Mouse (Mus musculus): ENCODE measurements at regions not wholly inside any gene's neighbourhood (a gene's known extent, or its start where the extent isn't known, plus 50 kb on each side); places are given as distances from the start of the nearest gene placed in this dataset.
"Not testable (repeated sequence)": the region's sequence is repeated elsewhere in the genome, so short reads cannot be mapped to it uniquely, and the experiment has no call there.

GRCm38 (mm10) chr9:88221276-88221675, 105.7 kb upstream of the Nt5e start:
- no peak for DNase-seq (ENCODE audit: low spot score)

GRCm38 (mm10) chr9:88221850-88222353, 105.1 kb upstream of the Nt5e start:
- peak; percentile 18 for DNase-seq (ENCODE audit: low spot score)

- no peak for DNase-seq (ENCODE audit: low spot score)
Observed at GRCm38 (mm10) chr9:88237126-88237525, 89.9 kb upstream of the Nt5e start.

DNA sequence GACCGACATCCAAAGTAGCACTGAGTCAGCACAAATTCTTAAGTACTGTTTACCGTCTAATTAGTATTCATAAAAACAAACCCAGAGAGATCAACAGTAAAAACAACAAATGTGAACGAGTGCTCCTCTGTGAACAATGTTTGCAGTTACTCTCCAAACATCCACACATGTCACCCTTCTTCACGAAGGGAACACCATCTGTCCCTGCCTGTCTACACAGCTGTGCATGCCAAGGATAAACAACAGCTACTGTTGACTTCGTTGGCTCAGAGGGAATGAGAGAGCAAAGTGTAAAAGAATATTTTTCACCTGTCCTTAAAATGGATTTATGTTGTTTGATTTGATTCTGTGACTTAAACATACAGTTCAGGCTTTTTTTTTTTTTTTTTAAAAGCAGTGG, 88.7 kb upstream of the Nt5e start:
- no peak for DNase-seq (ENCODE audit: low spot score)

- no peak for DNase-seq (ENCODE audit: low spot score)
Observed at GRCm38 (mm10) chr9:88240740-88241139, 86.3 kb upstream of the Nt5e start.

- DNase-seq (ENCODE audit: low spot score), result peak; percentile 56
Observed at GRCm38 (mm10) chr9:88241203-88241995, 85.6 kb upstream of the Nt5e start.

- DNase-seq (ENCODE audit: low spot score), result no peak
Observed at GRCm38 (mm10) chr9:88242530-88242929, 84.5 kb upstream of the Nt5e start.

- DNase-seq (ENCODE audit: low spot score), result no peak
Observed at GRCm38 (mm10) chr9:88244492-88244891, 82.5 kb upstream of the Nt5e start.

- no peak for DNase-seq (ENCODE audit: low spot score)
Observed at GRCm38 (mm10) chr9:88255948-88256347, 71.0 kb upstream of the Nt5e start.

DNA sequence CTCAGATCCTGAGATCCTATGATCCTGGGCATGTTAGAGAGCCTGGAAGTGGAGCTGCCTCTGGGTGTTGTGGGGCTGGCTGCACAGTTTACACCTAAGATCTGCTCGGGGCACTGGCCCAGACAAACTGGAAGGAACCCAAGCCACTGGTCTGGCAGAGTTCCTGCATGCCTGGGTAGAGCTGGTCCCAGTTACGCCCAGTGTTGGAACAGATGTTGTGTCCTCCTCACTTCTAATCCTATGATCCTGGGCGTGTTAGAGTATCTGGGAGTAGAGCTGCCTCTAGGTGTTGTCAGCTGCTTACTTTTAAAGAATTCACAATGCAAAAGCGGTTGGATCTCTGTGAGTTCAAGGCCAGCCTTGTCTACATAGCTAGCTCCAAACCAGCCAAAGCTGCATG, 67.4 kb upstream of the Nt5e start:
- DNase-seq (ENCODE audit: low spot score), result no peak

- DNase-seq (ENCODE audit: low spot score), result no peak
Observed at GRCm38 (mm10) chr9:88260072-88260635, 66.8 kb upstream of the Nt5e start.

- DNase-seq (ENCODE audit: low spot score), result no peak
Observed at GRCm38 (mm10) chr9:88262461-88262860, 64.5 kb upstream of the Nt5e start.

GRCm38 (mm10) chr9:88266346-88266745, 60.7 kb upstream of the Nt5e start:
- DNase-seq (ENCODE audit: low spot score), result not testable (repeated sequence)

- no peak for DNase-seq (ENCODE audit: low spot score)
Observed at GRCm38 (mm10) chr9:88268811-88269210, 58.2 kb upstream of the Nt5e start.

DNA sequence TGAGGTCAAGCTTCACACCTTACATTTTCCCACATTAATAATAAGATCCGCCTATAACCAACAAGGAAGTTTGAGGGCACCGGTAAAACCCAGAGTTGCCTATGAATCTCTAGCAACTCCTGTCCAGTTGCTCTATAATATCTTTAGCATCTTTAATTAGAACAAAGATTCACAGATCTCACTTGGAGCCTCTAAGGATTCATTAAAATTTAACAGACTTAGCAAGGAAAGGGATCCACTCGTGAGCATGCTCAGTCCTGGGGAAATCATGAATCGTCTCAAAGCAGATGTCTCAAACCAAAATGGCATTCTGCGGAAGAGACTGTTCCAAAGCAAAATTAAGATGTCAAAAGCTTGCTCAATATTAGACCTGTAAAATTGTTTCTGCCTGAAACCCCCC, 57.8 kb upstream of the Nt5e start:
- DNase-seq (ENCODE audit: low spot score), result no peak

DNA sequence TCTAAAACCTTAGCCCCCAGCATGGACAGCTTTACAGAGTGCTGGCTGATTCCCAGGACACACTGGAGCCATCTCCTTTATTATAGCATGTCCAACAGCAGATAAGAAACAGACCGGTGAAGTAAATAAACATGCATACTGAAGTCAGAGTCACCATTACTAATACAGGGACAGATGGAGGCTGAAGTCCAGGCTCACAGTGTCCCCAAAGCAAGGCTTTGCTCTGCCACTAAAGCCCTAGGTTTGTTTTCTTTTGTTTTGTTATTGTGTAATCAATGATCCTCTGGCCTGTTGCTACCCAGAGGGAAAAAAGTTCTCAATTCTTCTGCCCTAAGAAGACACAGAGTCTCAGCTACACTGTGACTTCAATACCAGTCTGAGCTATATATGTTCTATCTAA, 56.2 kb upstream of the Nt5e start:
- DNase-seq (ENCODE audit: low spot score), result no peak

DNA sequence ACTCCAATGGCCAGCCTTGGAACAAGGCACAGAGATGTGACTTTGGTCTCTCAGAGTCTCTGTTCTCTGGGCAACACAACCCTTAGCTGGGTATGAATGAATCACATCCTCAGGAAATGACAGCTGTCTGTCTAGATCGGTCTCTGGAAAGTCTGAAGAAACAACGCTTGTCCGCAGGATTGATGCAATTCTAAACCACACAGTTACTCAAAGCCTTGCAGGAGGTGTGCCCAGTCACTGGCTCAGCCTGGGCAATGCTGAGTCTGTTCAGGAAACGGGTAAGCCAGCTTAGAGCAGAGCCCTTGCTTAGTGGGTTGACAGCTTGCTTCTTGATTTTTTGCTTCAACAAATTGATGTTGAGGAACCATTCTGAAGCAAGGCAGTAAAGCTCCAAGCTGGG, 53.7 kb upstream of the Nt5e start:
- no peak for DNase-seq (ENCODE audit: low spot score)

- no peak for DNase-seq (ENCODE audit: low spot score)
Observed at GRCm38 (mm10) chr9:88274040-88274439, 53.0 kb upstream of the Nt5e start.

DNA sequence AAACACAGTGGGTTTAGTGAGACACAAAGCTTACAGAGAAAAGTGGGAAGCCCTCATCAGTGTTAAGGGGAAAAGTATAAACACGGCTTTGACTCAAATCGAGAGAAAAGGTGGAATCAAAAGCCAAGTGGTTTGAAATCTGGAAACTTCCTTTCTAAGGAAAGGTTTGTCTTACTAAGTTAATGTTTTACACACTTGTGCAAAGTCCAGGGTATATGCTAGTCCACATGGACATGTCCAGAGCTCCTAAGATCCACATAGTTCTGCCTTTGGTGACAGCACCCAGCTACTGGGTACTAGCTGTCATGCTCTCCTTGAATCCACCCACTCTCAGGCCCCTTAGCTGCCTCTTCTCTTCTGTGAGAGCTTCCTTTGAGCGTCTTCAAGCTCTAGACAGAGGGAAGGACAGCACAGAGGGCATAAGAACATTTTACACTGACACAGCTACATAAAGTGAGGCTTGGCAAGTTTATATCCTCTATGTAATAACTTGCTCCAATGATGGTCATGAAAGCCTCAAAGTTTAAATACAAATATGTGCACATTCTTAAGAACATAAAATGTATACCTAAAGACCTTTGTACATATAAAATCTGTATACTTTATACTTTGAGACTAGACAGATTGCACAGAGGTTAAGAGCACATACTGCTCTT, 52.2 kb upstream of the Nt5e start:
- DNase-seq (ENCODE audit: low spot score), result no peak

GRCm38 (mm10) chr9:88276023-88276568, 50.9 kb upstream of the Nt5e start:
- no peak for DNase-seq (ENCODE audit: low spot score)

- no peak for DNase-seq (ENCODE audit: low spot score)
Observed at GRCm38 (mm10) chr9:88277031-88277430, 50.0 kb upstream of the Nt5e start.

Measured in c-Kit-positive CD71-positive TER-119-positive erythroid progenitor cells, embryonic 14.5 days (primary cell).